Mouse (Mus musculus) adrenal gland, postnatal 4 days (tissue): ENCODE results near the gene Sv2b. TPM values are rescaled to one million over a fixed set of nuclear protein-coding genes. Genes with fewer than 3 reads are reported as not detected.
"Not testable (repeated sequence)": the region's sequence is repeated elsewhere in the genome, so short reads cannot be mapped to it uniquely, and the experiment has no call there.

Source experiments
- DNase-seq, 2 experiments: peaks; one replicate each; pipeline ENCODE4 v3.0.0; 2021 to 2022; ENCODE audit warnings: low spot score in 2 of 2, mixed read lengths in 2 of 2
- long read RNA-seq, 2 experiments: library from polyadenylated mRNA; stranded (forward); transcript quantifications; one replicate each; pipeline ENCODE4 v2.0.0; 2021
- total RNA-seq, 2 experiments: library from RNA; stranded (reverse); gene quantifications; 2 replicates each; pipeline ENCODE4 v1.2.3; 2021

Sv2b gene
- 1 to 10 TPM; 1.2 to 1.3 TPM for total RNA-seq
- long read RNA-seq, experiment 1 = 0 reads
- long read RNA-seq, experiment 2 = 0 reads

DNA sequence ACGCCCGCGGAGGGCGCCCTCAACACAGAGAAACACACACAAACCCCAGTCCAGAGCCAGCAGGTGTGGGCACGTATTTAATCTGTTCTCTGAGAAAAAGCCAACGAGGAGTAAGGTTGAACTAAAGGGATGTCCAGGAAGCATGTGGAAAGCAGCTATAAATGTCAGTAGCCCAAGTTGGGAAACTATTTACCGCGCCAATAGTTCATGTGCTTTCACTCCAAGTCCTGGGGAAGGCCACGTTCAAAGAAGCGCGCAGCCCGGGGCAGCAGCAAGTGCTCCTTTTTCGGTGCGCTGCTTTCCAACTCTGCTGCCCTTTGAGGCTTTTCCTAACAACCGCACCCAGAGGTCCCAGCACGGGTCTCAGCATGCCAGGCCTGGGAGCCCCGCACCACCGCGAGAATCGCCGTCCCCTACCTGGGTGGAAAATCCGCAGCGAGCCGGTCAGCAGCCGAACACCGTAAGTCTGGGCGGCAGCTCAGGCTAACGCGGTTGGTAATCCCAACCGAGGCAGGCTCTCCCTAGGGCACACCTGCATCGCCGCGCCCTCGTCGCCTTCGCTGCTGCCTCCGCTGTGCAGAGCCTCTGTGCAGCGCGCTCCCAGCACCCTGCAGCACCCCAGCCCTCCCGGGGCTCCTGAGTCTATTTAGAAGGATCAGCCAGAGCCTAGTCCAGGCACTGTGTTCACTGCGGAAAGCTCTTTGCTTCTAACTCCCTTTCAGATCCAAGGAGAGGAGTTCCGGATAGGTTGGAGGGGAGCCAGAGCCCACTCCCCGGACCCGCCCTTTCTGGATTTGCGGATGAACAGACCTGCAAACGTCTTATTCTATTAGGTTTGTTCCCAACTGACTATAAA is at the start of gene Sv2b:
TSS of gene Sv2b (minus strand) at position 806 of the 856 bp plus-strand sequence.
- DNase-seq = no peak

DNA sequence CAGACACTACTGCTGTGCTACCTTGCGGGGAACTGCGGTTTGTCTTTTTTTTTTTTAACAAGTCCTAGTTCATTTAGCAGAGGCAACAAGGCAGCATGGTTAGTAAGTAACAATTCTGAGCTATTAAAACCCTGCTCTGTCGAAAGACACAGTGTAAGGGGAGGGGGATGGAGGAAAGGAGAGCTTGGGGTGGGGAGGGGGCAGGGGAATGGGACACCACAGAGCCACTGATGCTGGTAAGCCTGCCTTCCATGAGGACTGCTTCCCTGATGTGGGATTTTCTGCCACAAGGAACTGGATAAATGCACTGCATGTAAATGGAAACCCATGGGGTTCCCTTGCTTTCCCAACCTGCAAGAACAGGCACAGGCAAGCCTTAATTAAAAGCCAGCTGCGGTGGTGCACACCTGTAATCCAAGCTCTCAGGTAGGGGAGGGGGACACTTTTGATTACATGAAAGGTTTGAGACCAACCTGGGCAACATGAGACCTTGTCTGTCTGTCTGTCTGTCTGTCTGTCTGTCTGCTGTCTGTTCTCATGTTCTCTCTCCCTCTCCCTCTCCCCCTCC is 49.3 kb upstream of the Sv2b start:
- no peak for DNase-seq

DNA sequence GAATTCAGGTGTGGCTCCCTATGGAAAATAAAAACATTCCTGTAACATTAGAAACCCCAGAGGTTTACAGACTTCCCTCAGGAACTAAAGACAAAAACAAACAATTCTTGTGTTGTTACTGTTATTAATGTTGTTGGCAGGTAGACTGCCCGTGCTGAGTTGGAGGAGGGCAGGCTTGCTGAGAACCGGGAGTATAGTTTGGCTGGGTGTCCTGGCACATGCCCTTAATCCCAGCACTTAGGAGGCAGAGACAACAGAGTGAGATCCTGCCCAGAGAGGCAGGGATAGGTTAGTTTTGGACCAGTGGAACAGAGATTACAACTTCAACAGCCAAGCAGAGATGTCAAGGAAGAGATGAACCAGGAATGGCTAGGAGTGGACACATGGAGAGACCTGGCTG is 46.5 kb upstream of the Sv2b start:
- DNase-seq = no peak

DNA sequence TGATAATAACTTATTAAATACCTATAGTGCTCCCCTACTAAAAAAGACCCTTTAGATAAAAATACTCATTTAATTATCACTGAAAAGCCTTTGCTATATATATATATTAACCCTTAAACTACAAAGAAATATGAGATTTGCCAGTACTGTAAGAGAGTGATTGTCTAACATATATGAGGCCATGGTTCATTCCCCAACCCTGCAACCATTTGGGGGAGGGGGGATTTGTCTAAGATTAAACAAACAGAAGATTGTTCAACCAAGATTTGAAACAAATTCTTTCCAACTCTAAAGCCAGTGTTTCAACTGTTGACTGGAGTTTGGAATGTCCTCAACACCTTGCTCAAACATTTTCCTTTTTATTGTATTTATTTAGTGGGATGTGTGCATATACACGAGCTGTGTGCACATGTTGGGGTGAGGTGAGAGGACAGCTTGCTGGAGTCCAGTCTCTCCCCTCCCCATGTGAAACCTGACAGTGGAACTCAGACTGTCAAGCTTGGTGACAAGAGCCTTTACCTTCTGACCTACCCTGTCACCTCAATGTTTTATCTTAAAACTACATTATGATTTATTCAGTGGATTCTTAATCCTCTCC is 43.8 kb upstream of the Sv2b start:
- DNase-seq = no peak

DNA sequence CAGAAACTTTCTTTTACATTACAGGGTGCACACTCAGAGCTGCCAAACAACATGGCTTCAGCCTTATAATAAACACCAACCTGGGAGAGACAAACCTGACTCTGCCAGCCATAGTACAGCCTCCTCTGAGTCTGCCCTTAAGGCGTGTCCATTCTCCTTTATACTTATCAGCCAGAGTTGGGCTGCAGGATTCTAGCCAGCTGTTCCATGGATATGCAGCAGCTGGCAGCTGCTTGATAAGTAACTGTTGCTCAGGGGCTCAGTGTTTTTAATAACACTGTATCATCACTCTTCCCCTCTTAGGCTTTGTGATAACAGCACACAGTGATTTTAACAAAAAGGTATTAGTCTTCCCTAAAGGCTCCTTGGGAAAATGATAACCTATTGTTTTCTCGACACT is 41.1 kb upstream of the Sv2b start:
- DNase-seq = no peak

DNA sequence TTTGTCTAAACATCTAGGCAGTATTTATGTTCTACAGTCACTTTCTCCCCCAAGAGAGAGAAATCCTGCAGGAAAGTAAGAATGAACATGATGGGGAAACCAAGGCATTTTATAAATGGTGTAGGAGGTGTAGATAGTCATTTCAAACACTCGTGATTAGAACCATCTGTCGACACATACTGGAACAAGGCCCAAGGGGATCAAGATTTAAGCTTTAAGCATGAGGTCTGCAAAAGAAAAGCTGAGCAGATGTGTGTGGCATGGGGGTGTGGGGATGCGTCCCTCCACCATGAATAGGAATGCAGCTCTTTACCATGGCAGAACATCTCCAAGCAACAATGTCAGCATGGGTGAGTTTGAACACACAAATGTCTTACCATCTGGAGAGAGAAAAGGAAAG is 23.2 kb upstream of the Sv2b start:
- DNase-seq = no peak

DNA sequence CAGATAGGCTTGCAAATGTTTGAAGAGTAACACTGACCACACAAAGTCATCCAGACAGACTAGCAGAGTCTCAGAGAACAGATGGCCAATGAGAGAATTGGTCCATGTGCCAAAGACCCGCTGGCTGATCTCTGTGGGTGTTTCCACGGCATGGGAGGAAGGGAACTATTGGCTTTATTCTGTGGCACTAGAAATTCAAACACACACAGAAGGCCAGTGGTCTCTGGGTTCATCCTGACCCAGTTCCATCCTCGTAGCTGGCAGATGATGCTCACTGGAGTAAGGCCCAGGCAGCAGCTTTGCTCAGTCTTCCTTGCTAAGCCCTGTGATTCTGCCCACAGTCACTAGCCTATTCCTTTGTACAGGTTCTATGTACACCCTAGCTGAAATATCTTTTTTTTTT is 20.7 kb upstream of the Sv2b start:
- no peak for DNase-seq

DNA sequence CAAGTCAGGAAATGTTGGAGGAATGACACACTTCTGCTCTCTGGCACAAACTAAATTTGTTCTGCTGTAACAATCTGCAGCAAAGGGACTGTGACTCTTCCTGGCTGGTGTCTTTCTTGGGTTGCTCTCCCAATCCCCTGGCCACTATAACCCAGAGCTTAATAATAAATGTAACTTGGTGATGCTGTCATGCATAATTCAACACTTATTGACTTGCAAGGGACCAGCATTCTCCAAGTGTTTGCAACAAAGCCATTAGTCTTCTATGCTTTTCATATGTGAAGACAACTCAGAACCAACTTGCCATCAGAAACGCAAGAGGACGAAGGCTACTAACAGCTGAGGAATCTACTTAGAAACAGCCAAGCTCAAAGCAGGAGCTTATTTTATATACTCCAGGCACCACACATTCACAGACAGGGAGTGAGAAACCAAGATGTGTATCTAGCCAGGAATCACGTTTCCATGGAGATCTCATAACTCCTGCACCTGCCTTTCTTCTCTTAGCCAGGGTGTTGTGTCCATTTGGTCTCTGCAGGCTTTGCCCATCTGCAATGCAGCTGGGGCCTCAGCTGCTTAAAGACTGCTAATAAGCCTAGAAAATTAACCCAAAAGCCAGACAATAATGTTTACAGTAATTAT is 19.8 kb upstream of the Sv2b start:
- no peak for DNase-seq

DNA sequence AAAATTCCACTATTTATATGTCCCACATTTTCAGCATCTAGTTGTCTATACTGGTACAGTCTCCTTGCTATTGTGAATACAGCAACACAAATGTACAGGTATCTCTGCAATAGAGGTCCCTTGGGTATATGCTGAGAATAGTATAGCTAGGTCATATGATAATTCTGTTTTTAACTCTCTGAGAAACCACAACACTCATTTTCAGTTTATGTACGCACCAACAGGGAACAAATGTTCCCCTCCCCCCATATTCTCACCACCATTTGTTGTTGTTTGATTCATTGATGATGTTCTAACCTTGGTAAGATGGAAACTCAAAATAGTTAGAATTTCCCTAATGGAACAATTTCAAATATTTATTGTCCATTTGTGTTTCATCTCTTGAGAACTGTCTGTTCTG is 16.2 kb upstream of the Sv2b start:
- DNase-seq = no peak

DNA sequence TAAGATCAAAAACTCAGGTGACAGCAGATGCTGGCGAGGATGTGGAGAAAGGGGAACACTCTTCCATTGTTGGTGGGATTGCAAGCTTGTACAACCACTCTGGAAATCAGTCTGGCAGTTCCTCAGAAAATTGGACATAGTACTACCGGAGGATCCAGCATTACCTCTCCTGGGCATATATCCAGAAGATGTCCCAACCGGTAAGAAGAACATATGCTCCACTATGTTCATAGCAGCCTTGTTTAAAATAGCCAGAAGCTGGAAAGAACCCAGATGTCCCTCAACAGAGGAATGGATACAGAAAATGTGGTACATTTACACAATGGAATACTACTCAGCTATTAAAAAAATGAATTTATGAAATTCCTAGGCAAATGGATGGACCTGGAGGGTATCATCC is 13.7 kb upstream of the Sv2b start:
- not testable (repeated sequence) for DNase-seq

DNA sequence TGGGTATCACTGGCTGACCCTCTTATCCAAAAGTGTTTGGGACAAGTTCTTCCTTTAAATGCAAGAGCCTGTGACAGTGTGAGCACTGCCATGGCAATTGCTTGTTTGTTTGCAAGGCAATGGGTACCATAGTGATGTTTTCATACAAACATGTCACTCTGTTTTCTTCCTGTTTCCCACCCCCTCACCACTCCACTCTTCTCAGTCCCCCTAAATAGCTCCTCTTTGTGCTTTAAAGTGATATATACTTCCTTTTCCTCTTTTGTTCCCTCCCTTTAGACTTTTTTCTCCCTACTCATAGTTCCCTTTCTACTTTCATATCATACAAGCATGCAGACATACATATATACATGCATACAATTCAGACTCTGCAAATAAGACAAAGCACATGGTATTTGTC is 10.9 kb upstream of the Sv2b start:
- DNase-seq = no peak

DNA sequence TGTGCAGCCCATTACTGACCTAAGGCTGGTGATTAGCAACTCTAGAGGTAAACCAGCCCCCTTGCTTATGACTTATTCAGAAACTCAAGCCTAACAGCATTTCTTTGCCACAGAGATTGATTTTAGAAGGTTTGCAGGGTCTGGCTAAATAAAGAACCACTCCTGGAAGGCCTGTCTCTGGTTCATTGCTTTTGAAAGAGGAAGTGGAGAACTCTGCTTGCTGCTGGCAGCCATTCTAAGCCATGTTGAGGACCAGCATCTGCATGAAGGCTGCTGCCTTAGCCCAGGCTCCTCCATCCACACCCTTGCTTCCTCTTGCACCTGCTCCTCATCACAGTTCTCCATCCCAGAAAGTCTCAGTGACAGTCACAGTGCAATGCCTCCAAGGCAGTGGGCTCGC is 9.3 kb upstream of the Sv2b start:
- no peak for DNase-seq

DNA sequence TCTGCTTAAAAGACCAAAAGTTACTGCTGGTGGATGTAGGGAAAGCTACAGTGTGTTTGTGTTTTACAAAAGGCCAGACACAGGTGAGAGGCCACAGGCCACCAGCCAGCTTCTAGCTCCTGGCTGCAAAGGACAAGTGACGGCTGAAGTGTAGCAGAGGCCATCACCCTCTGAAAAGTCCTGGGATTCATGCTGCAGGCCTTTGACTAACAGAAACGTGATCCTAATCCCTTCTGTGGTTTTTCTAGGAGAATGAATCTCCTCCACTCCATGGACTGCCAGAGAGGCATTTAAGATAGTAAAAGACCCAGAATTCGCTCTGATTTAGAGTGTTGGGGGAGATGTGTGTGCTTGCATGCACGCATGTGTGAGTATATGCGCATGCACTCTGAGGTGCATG is 5.8 kb upstream of the Sv2b start:
- no peak for DNase-seq

DNA sequence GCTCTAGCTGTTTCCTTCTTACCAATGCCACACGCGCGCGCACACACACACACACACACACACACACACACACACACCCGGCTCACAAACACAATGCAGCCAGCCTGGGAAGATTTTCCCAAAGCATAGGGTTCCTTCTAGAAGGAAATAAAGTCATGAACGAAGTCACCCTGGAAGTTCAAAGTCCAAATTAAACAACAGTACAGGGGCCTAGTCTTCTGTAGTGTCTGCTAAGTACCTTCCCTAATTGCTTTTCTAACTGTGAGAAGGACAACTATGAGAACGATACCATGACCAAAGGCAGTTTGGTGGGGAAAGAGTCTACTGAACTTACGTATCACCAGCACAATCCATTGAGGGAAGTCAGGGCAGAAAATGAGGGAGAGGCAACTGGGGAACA is 508 bp upstream of the Sv2b start:
- no peak for DNase-seq

DNA sequence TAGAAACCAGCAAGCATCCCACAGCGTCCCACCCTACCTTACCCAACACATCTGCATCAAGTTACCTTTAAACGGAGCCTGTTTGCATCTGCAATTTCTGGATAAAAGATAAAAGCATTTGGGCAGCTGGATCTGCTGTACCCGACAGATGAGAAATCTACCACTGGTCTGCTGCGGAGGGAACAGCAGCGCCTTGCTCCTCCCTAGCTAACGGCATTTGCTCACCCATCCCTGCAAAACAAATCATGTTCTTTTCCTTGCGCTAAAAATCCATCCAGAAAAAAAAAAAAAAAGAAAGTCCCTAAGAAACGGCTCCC is 964 bp downstream of the Sv2b start:
- no peak for DNase-seq

DNA sequence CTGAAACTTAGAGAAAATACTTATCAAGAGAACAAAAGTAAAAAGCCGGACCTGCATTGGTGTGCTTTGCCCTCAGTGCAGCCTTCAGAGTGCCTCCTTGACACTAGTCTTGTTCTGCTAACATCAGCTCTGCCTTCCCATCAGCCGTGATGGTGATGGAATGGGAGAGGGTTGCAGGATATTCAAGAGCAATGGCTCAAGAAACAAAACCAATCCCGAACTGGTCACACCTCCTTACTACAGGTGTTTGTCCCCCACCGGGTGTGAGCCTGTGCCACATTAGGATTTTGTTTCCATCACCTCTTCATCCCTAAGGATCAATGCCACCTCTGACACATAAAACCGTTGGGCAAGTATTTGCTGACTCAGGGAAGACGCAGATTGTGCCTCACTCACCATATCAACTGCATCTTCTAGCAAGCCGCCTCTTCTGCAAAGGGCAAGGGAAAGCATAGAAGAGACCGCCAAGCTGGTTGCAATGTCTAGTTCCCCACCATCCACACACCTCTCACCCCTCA is 1.4 kb downstream of the Sv2b start:
- no peak for DNase-seq

DNA sequence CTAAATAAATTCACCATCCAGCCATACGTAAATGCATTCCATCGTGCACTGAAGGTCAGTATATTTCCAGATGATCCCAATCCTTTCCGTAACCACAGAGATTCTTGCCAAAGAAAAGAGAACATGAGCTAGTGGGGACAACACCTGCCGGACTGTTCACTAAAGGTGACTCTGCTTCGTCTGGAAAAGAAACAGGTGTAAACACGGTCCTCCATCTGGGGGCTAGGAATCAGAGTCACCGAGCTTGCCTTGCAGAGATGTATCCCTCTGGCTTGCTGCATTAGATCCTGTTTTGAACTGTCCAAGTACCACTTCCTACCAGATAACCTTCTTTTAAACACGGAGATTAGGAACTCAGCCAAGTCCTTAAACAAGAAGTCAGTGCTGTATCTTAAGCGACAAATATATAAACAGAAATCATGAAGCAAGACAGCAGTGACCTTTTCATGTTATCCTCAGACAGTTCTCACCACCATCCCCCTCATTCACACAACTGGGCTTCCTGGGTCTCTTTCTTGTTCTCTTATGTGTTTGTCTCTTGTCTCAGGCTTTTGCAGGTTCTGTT is 3.1 kb downstream of the Sv2b start:
- no peak for DNase-seq

DNA sequence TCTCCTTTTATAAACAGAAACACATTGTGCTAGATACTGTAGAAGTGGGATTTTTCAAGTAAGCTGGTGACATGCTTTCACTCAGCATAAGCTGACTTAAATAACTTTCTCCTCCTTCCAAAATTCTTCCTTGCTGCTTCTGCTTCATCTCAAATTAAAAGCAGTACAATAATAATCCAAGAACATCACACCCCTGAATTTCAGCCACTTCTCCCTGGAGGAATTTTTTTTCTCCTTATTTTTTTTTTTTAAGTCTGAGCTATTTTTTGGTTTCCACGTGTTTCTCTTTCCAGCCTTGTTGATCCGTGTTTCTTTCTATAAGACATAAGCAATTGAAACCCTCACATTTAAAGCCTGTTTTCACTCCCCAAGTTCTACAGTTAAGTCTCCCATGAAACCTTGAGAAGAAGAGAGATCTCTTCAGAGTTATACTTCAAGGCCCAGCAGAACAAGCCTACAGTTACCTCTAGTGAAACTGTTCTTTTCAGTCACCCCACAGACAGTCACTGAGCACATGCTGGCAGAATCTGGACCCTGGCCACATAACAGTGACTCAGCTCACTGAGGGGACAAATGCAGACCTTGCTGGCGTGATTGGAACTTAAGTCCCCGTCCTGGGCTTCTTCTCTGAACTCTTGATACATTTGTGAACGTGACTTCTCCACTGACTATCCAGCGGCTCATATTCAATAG is 6.4 kb downstream of the Sv2b start:
- no peak for DNase-seq

DNA sequence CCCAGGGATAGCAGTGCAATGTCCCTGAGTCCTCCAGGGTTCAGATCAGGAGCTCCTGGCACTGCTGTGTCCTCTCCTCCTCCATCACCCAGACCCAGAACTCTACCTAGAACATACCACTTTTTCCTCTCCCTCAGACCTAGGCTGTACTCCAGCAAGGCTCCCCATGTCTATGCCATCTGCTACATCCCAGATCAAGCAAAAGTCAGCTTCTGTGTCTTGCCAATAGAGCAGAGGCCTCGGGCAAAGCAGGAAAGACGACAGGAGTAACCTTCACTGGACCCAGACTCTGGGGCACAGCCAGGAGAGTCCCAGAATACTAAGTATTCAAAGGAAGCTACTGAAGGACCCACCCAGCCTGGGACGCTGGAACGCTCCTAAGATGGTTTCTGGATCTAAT is 9.8 kb downstream of the Sv2b start:
- no peak for DNase-seq

DNA sequence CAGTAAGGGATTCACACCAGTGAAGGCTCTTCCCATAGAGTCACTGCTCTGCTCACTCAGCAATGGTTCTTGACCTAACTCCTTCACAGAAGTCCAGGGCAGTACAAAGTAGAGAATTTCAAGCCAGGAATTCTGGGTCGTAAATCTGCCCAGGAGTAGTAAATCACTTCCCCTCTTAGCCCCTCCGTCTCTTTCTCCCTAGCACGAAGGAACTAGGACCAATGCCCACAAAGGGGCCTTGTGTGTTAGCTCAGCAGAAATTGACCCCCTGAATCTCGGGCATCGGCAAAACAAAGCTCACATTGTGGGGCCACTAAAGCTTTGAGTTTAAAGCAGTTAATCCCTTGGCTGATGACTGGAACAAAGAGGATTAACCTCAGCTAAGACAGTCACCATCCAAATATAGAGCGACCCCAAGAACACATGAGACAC is 12.4 kb downstream of the Sv2b start:
- DNase-seq = no peak

DNA sequence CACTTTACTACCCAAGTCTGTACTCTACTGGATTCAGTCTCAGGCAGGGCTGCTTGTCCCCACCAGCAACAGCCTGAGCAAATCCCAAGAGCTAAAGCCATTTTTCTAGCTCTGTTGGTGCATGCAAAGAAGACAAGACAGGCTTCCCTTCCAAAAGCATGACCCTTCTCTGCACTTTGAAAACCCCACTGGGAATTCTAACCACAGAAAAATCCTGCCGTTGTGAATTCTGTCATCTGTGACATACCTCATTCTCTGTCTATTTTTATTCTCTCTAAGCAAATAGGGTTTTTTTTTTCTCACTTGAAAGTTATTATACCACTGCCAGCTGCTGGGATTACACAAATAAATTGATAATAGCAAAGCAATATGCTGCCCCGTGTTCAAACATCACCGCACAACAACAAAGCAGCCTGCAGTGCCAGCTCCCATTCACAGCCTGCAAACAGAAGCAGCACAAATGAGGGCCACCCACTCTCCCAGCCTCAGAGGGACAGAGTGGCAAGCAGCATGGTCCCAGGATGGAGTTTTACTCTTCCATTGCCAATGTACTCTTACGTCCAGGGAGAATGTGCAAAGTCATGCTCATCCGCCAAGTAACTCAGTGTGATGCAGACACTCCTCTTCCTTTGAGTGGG is 13.7 kb downstream of the Sv2b start:
- no peak for DNase-seq
